Mouse (Mus musculus) layer of hippocampus, adult 18-20 months (tissue): ENCODE measurements around the gene Dock3. TPM values are rescaled to one million over a fixed set of nuclear protein-coding genes. Genes with fewer than 3 reads are reported as not detected.
"Not testable (repeated sequence)": the region's sequence is repeated elsewhere in the genome, so short reads cannot be mapped to it uniquely, and the experiment has no call there.

Source experiments
- DNase-seq, 2 experiments: peaks; one replicate each; pipeline ENCODE4 v3.0.0; 2022; ENCODE audit warnings: low spot score in 2 of 2
- total RNA-seq, 2 experiments: library from RNA; stranded (reverse); gene quantifications; 2 replicates each; pipeline ENCODE4 v1.2.3; 2021

The Dock3 gene
- total RNA-seq, 2 experiments from 2014 or later, result 105 to 112 TPM

- DNase-seq, result no peak
Observed at GRCm38 (mm10) chr9:107260429-107260828, 28.7 kb upstream of the Dock3 start.

GRCm38 (mm10) chr9:107259571-107259970 is 27.9 kb upstream of the Dock3 start:
- DNase-seq, result peak; percentile 60 to 77

GRCm38 (mm10) chr9:107255596-107255995 is 23.9 kb upstream of the Dock3 start:
- DNase-seq, result no peak

GRCm38 (mm10) chr9:107254925-107255324 is 23.2 kb upstream of the Dock3 start:
- no peak for DNase-seq

- DNase-seq, result peak; percentile 71 to 83
Observed at GRCm38 (mm10) chr9:107254476-107254875, 22.8 kb upstream of the Dock3 start.

- DNase-seq, result no peak
Observed at GRCm38 (mm10) chr9:107252164-107252563, 20.5 kb upstream of the Dock3 start.

GRCm38 (mm10) chr9:107250416-107251337 is 19.0 kb upstream of the Dock3 start:
- no peak for DNase-seq

- no peak for DNase-seq
Observed at GRCm38 (mm10) chr9:107249154-107249553, 17.4 kb upstream of the Dock3 start.

- DNase-seq, result no peak
Observed at GRCm38 (mm10) chr9:107246170-107246569, 14.5 kb upstream of the Dock3 start.

GRCm38 (mm10) chr9:107245311-107245710 is 13.6 kb upstream of the Dock3 start:
- DNase-seq, result no peak

- no peak for DNase-seq
Observed at GRCm38 (mm10) chr9:107236151-107236550, 4.4 kb upstream of the Dock3 start.

- peak in 1 of 2 experiments; percentile 45 for DNase-seq
Observed at GRCm38 (mm10) chr9:107235261-107235660, 3.6 kb upstream of the Dock3 start.

- DNase-seq, result no peak
Observed at GRCm38 (mm10) chr9:107232140-107232539, 431 bp upstream of the Dock3 start.

- peak; percentile 48 to 75 for DNase-seq
Observed at GRCm38 (mm10) chr9:107230991-107231538, 644 bp downstream of the Dock3 start.

GRCm38 (mm10) chr9:107224597-107224996 is 7.1 kb downstream of the Dock3 start:
- no peak for DNase-seq

- DNase-seq, result peak in 1 of 2 experiments; percentile 51
Observed at GRCm38 (mm10) chr9:107174831-107175230, 56.9 kb downstream of the Dock3 start.

GRCm38 (mm10) chr9:107165792-107166191 is 65.9 kb downstream of the Dock3 start:
- DNase-seq, result no peak

- DNase-seq, result no peak
Observed at GRCm38 (mm10) chr9:107164825-107165224, 66.9 kb downstream of the Dock3 start.

GRCm38 (mm10) chr9:107156388-107156787 is 75.3 kb downstream of the Dock3 start:
- DNase-seq, result not testable (repeated sequence)

GRCm38 (mm10) chr9:107112791-107113190 is 118.9 kb downstream of the Dock3 start:
- DNase-seq, result no peak

GRCm38 (mm10) chr9:107112056-107112455 is 119.7 kb downstream of the Dock3 start:
- no peak for DNase-seq

- no peak for DNase-seq
Observed at GRCm38 (mm10) chr9:107099487-107099886, 132.2 kb downstream of the Dock3 start.
